Mouse (Mus musculus) intestine, postnatal 0 days (tissue): Measurements from ENCODE around the gene Gm45234. TPM values are rescaled to one million over a fixed set of nuclear protein-coding genes. Genes with fewer than 3 reads are reported as not detected.

Experiments used
- ATAC-seq: fragments of 200-750 bp; cut with Nextera tagmentation; 2 replicates; pipeline ENCODE4 v1.8.0; 2017; ENCODE audit warnings: mild to moderate bottlenecking, moderate TSS enrichment, moderate library complexity
- H3K27ac ChIP-seq: fragments of 300-500 bp; sonication (generic); 2 replicates; pipeline ENCODE4 v1.5.1; 2014; ENCODE audit warnings: mild to moderate bottlenecking, low read depth, low read length, moderate library complexity
- H3K27me3 ChIP-seq: fragments of 300-500 bp; sonication (generic); replicated peaks from 2 replicates; pipeline ENCODE4 v1.6.1; 2014; ENCODE audit warnings: low read length, mixed read lengths; ENCODE audit not compliant: control insufficient read depth, insufficient read depth
- H3K36me3 ChIP-seq: fragments of 300-500 bp; sonication (generic); 2 replicates; pipeline ENCODE4 v1.6.1; 2014; ENCODE audit warnings: mild to moderate bottlenecking, moderate library complexity; ENCODE audit not compliant: control insufficient read depth, insufficient read depth
- H3K4me1 ChIP-seq: fragments of 300-500 bp; sonication (generic); replicated peaks from 2 replicates; pipeline ENCODE4 v1.6.1; 2014; ENCODE audit warnings: antibody characterized with exemption, low read length, mixed read lengths; ENCODE audit not compliant: control insufficient read depth, insufficient read depth
- H3K4me2 ChIP-seq: fragments of 300-500 bp; sonication (generic); replicated peaks from 2 replicates; pipeline ENCODE4 v1.6.1; 2014; ENCODE audit warnings: low read depth, mild to moderate bottlenecking, moderate library complexity
- H3K4me3 ChIP-seq: fragments of 300-500 bp; sonication (generic); 2 replicates; pipeline ENCODE4 v1.5.1; 2014; ENCODE audit warnings: low read depth, low read length
- H3K9ac ChIP-seq: fragments of 300-500 bp; sonication (generic); 2 replicates; pipeline ENCODE4 v1.6.1; 2014; ENCODE audit warnings: mild to moderate bottlenecking, low read depth, low read length
- H3K9me3 ChIP-seq: fragments of 300-500 bp; sonication (generic); 2 replicates; pipeline ENCODE4 v1.6.1; 2016; ENCODE audit warnings: mixed run types; ENCODE audit not compliant: control insufficient read depth
- CTCF ChIP-seq: sonication (generic); IDR thresholded peaks from 2 replicates; pipeline ENCODE4 v1.5.1; 2016; ENCODE audit warnings: low read depth, mild to moderate bottlenecking, control low read depth, antibody characterized with exemption, moderate library complexity
- WGBS: fragments of 180-500 bp; shearing (Covaris S2); extraction: QIAGEN DNeasy Blood & Tissue Kit; methylation state at CpG from one replicate; pipeline ENCODE4 v1.1.7; 2014; 5-methylcytosine and 5-hydroxymethylcytosine counted together
- polyA plus RNA-seq: library from polyadenylated mRNA; unstranded; fragments of >200 nt; fragmentation: Nextera tagmentation; extraction: Ambion mirVana; gene quantifications from 2 replicates; pipeline ENCODE4 v1.2.1, GENCODE M21; 2015

Gm45234 gene
- polyA plus RNA-seq, 1 experiment from 2014 or later = not detected

DNA sequence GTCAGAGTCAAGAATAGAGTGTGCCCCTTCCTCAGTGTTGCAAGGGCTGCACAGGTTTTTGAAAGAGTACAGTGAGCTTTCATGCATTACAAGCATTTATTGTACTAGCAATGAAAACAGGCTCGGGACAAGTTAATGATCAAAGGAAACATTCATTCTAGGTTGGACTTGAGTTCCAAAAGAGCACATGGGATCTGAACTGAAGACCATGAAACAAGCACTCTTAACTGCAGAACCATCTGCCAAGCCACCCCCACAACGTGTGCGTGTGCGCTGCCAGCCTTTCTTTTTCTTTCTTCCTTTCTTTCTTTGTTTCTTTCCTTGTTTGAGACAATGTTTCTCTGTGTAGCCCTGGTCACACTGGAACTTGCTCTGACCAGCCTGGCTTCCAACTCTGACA lies 40.0 kb upstream of the Gm45234 start:
- no peak overlapping the region for H3K27ac ChIP-seq
- no peaks in the 10 kb centered on the region for H3K9me3 ChIP-seq
- H3K27me3 ChIP-seq = no peaks in the 10 kb centered on the region
- 64% methylated on average over 4 of the region's 4 CpGs for WGBS
- no peak overlapping the region for H3K4me2 ChIP-seq
- H3K4me3 ChIP-seq = no peak overlapping the region
- no peak overlapping the region for H3K9ac ChIP-seq
- TF ChIP-seq CTCF = no peak
- H3K4me1 ChIP-seq = no peaks in the 10 kb centered on the region
- no peaks in the 10 kb centered on the region for H3K36me3 ChIP-seq
- no peak for ATAC-seq

DNA sequence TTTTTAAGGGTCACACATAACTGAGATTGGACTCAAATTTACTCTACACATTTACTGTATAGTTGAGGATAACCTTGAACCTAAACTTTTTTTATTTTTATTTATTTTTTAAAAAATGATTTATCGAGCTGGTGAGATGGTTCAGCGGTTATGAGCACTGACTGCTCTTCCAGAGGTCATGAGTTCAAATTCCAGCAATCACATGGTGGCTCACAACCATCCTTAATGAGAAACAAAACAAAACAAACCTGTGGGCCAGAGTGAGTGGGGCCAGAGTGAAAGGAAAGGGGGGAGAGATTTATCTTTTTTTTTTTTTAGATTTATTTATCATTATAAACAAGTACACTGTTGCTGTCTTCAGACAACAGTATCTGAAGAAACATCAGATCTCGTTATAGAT lies 36.1 kb upstream of the Gm45234 start:
- no peak for ATAC-seq
- no peak for TF ChIP-seq CTCF
- Histone ChIP-seq H3K4me3 (no peak overlapping the region), H3K27me3 (no peaks in the 10 kb centered on the region), H3K4me1 (no peaks in the 10 kb centered on the region), H3K9me3 (no peaks in the 10 kb centered on the region), H3K36me3 (no peaks in the 10 kb centered on the region), H3K9ac (no peak overlapping the region), H3K27ac (no peak overlapping the region), H3K4me2 (no peak overlapping the region)
- WGBS = 87% methylated on average over 3 of the region's 3 CpGs

DNA sequence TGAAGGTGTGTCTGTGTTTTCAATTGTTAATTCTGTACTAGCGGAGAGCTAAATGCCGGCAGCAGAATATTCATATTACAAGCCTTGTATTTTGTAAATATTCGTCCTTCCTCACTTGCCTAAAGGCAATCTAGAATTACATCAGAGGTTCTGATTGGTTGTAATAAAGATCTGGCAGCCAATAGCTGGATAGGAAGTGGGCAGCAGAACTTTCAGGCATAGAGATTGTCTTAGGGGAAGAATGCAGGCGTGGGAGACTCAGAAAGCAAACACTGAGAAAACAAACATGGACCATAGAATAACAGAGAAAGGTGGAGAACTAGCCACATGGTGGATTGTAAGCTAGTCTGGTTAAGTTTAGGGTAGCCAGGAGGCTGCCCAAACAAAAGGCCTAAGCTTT lies 34.3 kb upstream of the Gm45234 start:
- Histone ChIP-seq H3K36me3 (no peaks in the 10 kb centered on the region), H3K9me3 (no peaks in the 10 kb centered on the region), H3K4me2 (no peak overlapping the region), H3K9ac (no peak overlapping the region), H3K4me3 (no peak overlapping the region), H3K27ac (no peak overlapping the region), H3K4me1 (no peaks in the 10 kb centered on the region), H3K27me3 (no peaks in the 10 kb centered on the region)
- no peak for ATAC-seq
- WGBS = 60% methylated on average over 4 of the region's 4 CpGs
- no peak for TF ChIP-seq CTCF

DNA sequence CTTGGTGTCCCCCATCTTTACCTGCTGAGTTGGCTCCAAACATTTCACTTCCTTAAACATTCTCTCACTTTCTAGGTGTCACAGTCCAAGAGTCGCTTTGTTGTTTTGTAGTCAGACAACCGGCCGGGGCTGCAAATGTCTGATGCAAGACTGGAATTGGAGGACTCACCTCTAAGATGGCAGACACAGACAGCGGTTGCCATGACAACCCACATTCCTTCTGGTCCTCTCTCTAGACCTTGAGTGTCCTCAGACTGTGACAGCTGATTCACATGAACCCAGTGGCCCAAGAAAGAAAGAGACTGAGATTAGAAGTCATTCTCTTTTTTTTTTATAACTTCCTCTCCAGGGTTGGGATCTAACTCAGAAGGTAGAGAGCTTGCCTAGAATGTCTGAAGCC lies 33.7 kb upstream of the Gm45234 start:
- no peak for TF ChIP-seq CTCF
- Histone ChIP-seq H3K4me3 (no peak overlapping the region), H3K4me1 (no peaks in the 10 kb centered on the region), H3K4me2 (no peak overlapping the region), H3K9me3 (no peaks in the 10 kb centered on the region), H3K36me3 (no peaks in the 10 kb centered on the region), H3K9ac (no peak overlapping the region), H3K27me3 (no peaks in the 10 kb centered on the region), H3K27ac (no peak overlapping the region)
- ATAC-seq = peak; percentile 45; the same call in 1 of the 2 replicates
- WGBS = 77% methylated on average over 4 of the region's 4 CpGs

DNA sequence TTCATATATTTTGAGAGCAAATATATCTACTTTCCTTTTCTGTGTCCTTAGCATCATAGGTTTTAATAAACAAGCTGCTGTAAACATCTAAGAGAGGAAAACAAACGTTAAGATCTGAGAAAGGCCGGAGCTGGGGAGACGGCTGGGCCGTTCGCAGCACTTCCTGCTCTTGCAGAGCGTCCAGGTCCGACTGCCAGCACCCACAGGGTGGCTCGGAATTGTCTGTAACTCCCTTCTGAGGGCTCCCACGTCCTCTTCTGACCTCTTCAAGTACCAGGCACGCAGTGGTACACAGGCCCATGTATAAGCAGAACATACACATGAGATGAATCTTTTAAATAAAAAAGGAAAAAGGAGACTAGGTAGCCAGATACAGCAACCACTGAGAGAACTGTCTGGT lies 31.9 kb upstream of the Gm45234 start:
- Histone ChIP-seq H3K27me3 (no peaks in the 10 kb centered on the region), H3K4me2 (no peak overlapping the region), H3K4me3 (no peak overlapping the region), H3K4me1 (no peaks in the 10 kb centered on the region), H3K9me3 (no peaks in the 10 kb centered on the region), H3K27ac (no peak overlapping the region), H3K36me3 (no peaks in the 10 kb centered on the region), H3K9ac (no peak overlapping the region)
- 65% methylated on average over 10 of the region's 10 CpGs for WGBS
- no peak for TF ChIP-seq CTCF
- ATAC-seq = no peak

DNA sequence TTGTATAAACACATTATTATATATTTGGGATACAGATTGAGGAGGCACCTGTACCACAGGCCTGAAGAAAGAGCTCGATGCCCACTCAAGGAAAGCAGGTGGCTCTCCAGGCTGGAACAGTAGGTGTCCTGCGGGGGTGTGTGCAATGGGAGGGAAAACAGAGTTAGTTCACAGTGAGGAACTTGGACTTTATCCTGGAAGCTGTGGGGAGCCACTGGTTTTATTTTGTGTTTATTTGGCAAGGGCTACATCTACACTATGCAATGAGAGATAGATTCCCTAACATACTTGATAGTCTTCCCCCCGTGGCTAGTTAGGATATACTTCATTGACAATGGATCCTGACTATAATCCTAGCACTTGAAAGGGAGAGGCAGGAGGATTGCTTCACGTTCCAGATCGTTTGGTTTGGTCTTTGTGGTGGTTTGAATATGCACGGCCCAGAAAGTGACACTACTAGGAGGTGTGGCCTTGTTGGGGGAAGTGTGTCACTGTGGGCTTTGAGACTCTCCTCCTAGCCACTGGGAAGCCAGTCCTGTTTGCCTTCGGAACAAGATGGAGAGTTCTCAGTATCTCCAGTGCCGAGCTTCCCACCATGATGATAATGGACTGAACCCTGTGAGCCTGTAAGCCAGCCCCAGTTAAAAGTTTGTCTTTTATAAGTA lies 31.1 kb upstream of the Gm45234 start:
- H3K9ac ChIP-seq = no peak overlapping the region
- 48% methylated on average over 8 of the region's 8 CpGs for WGBS
- H3K36me3 ChIP-seq = no peaks in the 10 kb centered on the region
- H3K27ac ChIP-seq = no peak overlapping the region
- TF ChIP-seq CTCF = no peak
- no peaks in the 10 kb centered on the region for H3K4me1 ChIP-seq
- no peak for ATAC-seq
- H3K4me3 ChIP-seq = no peak overlapping the region
- H3K27me3 ChIP-seq = no peaks in the 10 kb centered on the region
- H3K4me2 ChIP-seq = no peak overlapping the region
- H3K9me3 ChIP-seq = no peaks in the 10 kb centered on the region
